Mouse (Mus musculus) adrenal gland, adult (tissue): ENCODE results near the gene Zfp946.

Experiments
- DNase-seq, 2 experiments: peaks; one replicate each; pipeline ENCODE4 v3.0.0; 2022 to 2023; ENCODE audit warnings: low spot score in 1 of 2; ENCODE audit not compliant: inconsistent age in 2 of 2

The Zfp946 gene

DNA sequence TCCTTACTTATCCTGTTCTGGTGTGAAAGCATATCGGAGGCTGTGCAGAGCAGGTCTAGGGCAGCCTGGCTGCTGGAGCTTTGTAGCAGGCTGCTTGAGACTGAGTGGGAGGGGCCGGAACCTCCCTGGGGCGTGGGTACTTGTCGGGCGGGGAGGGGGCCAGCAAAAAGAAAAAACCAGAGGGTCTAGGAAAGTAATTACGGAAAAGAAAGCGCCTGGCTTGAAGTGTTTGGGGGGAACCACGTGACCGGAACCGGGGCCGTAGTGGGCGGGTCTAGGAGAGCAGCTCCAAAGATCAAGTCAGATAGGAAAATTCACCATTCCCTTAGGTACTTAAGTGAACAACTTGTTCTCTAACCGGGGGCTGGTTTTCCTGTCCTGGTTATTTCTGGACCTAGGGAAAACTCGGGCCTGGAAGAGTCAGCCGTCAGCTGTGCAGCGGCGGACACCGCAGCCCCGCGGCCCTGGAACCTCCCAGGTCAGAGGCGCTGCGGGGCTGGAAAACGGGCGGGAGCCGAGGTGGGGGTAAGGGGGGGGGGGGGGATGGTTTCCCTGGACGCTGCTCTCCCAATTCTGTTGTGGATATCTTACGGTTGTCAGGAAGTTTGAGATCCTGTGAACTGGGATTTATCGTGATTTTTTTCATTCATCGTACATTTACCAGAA is at the start of gene Zfp946:
Zfp946 (plus strand) TSS at position 271 of the 666 bp plus-strand sequence.
- DNase-seq = peak; percentile 88 to 96

DNA sequence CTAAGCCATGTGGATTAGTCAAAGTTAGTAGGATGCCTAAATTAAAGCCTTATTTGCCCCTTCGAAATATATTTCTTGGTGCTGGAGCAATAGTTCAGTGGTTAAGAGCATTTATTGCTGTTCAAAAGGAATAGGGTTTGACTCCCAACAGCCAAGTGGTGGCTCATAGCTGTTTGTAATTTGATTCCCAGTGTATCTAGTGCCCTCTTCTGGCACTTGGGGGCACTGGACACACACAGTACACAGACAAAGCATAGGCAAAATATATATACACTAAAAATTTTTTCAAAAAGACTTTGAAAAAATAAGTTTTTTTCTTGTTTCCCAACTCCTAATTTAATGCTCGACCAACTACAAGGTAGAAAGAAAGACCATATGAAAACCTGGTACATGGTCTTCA is 13.3 kb upstream of the Zfp946 start:
- DNase-seq = peak; percentile 18 to 67

DNA sequence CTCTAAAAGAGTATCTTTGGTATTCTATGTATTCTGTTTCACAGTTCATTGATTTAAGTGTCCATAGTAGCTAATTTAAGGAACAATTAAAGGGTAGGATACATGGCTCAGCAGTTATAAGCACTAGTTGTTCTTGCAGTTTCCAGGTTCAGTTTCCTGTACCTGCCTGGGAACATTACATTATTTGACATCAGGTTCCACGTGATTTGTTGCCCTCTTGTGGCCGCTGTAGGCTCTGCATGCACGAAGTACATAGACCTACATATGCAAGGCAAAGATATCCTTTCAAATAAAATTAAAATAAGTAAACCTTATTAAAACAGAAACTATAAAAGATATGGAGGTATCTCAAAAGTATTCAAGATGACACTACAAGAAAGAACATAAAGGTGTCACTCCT is 6.5 kb upstream of the Zfp946 start:
- DNase-seq = peak; percentile 44 to 84

DNA sequence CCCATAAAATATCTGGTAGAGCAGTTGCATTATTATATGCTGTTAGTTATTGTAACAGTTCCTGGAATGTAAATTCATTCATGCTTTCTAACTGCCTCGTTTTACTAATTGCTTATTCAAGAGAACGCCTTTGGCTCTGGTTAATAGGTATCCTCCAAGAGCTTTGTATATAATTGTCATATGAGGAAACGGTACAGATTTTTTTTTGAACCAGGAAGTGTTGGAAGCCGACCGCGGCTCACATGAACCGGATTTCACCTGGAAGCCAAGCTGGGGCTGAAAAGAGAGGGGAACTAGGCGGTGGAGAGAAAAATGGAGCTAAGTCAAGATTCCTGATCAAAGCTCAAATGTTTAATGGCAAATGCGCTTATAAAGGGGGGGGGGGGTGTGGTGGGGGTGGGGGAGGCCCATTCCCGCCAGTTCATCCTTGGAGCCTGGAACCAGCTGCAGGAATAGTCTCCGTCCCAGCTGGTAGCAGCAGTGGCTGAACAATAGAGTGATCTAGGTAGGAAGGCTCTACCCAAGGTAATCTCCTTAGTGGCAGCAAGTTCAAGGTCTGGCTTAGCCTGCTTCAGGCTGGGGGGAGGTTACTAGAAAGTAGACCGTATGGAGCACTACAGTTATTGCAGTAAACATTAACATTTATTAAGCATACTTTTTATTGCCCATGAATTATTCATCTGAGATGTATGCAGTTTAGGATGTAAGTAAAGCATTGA is 773 bp downstream of the Zfp946 start:
- DNase-seq = peak in 1 of 2 experiments; percentile 62

DNA sequence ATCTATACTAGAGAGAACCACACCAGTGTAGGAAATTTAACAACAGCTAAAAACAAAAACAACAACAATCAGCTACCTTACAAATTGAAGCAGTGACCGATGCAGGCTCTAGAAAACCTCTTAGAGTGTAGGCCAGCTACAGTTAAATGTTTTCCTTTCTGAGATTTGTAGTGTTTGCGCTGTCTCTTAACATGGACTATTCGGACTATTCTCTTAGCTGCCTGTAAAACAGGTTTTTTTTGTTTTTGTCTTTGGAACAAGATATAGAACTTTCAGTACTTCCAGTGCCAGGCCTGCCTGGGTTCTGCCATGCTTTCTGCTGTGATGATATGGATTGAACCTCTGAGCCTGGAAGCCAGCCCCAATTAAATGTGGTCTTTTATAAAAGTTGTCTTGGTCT is 23.7 kb downstream of the Zfp946 start:
- DNase-seq = no peak

DNA sequence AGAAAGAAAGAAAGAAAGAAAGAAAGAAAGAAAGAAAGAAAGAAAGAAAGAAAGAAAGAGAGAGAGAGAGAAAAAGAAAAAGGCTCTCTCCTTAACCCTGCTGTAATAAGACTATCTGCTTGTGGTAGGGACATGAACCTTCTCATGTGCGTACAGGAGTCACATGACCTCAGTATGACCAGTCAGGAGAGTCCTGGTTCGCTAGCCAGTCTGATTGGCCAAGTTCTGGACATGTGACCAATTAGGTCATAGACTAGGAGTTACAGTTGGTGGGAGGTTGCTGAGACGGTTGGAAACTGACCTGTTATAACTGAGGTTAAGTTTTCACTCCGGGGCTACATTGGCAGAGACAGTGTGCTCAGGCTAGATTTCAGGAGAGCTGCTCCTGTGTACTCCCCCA is 73.1 kb downstream of the Zfp946 start:
- no peak for DNase-seq
